ENCODE assay signal across 9 mouse cellular contexts in the genomic region with DNA sequence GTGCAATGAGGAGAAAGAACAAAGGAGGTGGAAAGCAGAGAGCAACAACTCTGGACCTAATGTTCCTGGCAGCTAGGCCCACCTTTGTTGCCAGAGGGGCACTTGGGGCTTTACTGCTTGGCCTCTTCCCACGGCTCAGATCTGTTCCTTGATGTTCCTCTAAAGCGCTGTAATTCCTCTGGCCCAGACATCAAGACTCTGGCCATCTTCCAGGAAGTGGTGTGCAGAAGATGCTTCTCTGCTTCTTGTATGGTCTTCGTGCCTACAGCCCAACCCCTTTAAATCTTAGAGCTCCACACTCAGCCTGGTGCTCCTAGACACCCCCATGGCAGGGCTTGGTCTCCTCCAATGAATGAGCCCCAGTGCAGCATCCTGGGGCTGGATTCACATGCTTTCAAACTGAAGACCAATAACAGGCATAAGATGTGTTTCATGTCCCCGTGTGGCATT.
A peak's percentile ranks its signal among the peaks of the same experiment; 100 is the strongest.
DNase-seq lines count a peak whose midpoint lies in the region; ATAC-seq lines count a peak whose summit lies in the region.
"Had no signal": no experiment of that assay in that cellular context is flagged by ENCODE, and none has a peak within 500 bp of the region (broad histone marks: within the 10 kb centered on the region; RNA-seq: fewer than 3 reads in every experiment).

No protein-coding gene starts in this region.

- no peak overlapping the region for H3K4me2 ChIP-seq in forebrain, embryonic 13.5 days
- H3K4me2 ChIP-seq: heart, embryonic 15.5 days had no signal

- H3K27ac ChIP-seq in forebrain, embryonic 13.5 days: no peak overlapping the region; the same call in 1 of the 2 replicates
- H3K27ac ChIP-seq: heart, embryonic 15.5 days had no signal

- no peaks in the 10 kb centered on the region for H3K9me3 ChIP-seq in forebrain, embryonic 13.5 days (replicated peaks)
- H3K9me3 ChIP-seq: heart, embryonic 15.5 days had no signal

- 25% methylated on average over 4 of the region's 4 CpGs for WGBS in forebrain, embryonic 13.5 days

- H3K4me3 ChIP-seq in forebrain, embryonic 13.5 days: no peak overlapping the region
- H3K4me3 ChIP-seq: heart, embryonic 15.5 days had no signal

- peak; percentile 20 to 34 for DNase-seq in kidney, postnatal 4 days
- no peak for DNase-seq in kidney, adult 18-20 months
- DNase-seq in NIH3T3 (ENCODE audit: low read depth): peak; percentile 27
- DNase-seq in lung, postnatal 36 days: peak; percentile 76
- no peak for DNase-seq in yolk sac, embryonic 10.5 days (ENCODE audit: low spot score)
- no peak for DNase-seq in urinary bladder, adult 2 months (ENCODE audit: low spot score)

- H3K4me1 ChIP-seq in forebrain, embryonic 13.5 days: peaks cover 26% of the 10 kb centered on the region

- H3K36me3 ChIP-seq in forebrain, embryonic 13.5 days (ENCODE audit: poor library complexity, severe bottlenecking): no peaks in the 10 kb centered on the region
- H3K36me3 ChIP-seq: heart, embryonic 15.5 days had no signal

- peak; percentile 31; the same call in 1 of the 2 replicates for ATAC-seq in forebrain, embryonic 13.5 days
- no peak for ATAC-seq in erythroid progenitor cell, adult 5-6 weeks (replicated peaks; ENCODE audit: low FRiP score, poor library complexity, severe bottlenecking)

- H3K27me3 ChIP-seq in forebrain, embryonic 13.5 days: no peaks in the 10 kb centered on the region
- H3K27me3 ChIP-seq: heart, embryonic 15.5 days had no signal

- H3K9ac ChIP-seq in forebrain, embryonic 13.5 days: no peak overlapping the region
- H3K9ac ChIP-seq: heart, embryonic 15.5 days had no signal

Comparison
In these comparisons a context has a peak if more than half of its experiments do, and no peak if none do; other contexts are left out.
1. DNase-seq: peak in kidney, postnatal 4 days (2 of 2), NIH3T3 (single experiment) and lung, postnatal 36 days (single experiment); none in kidney, adult 18-20 months (single experiment), yolk sac, embryonic 10.5 days (single experiment) and urinary bladder, adult 2 months (single experiment).